Mouse (Mus musculus): ENCODE data around the gene Sfrp5. TPM values are rescaled to one million over a fixed set of nuclear protein-coding genes. Genes with fewer than 3 reads are reported as not detected.

The Sfrp5 gene
- total RNA-seq, 4 experiments from 2014 or later = 0.49 to 2.3 (median 2.0) TPM; not detected in 1

- DNase-seq (ENCODE audit: low spot score in 2 of 2) = no peak
Observed at GRCm38 (mm10) chr19:42198026-42198425, 4.0 kb downstream of the Sfrp5 start.

GRCm38 (mm10) chr19:42197066-42197465 lies 5.0 kb downstream of the Sfrp5 start:
- DNase-seq (ENCODE audit: low spot score in 2 of 2) = no peak

GRCm38 (mm10) chr19:42196378-42196777 lies 5.7 kb downstream of the Sfrp5 start:
- no peak for DNase-seq (ENCODE audit: low spot score in 2 of 2)

GRCm38 (mm10) chr19:42193311-42193710 lies 8.7 kb downstream of the Sfrp5 start:
- no peak for DNase-seq (ENCODE audit: low spot score in 2 of 2)

- peak in 1 of 2 experiments; percentile 35 for DNase-seq (ENCODE audit: low spot score in 2 of 2)
Observed at GRCm38 (mm10) chr19:42190494-42190893, 11.6 kb downstream of the Sfrp5 start.

GRCm38 (mm10) chr19:42189735-42190134 lies 12.3 kb downstream of the Sfrp5 start:
- no peak for DNase-seq (ENCODE audit: low spot score in 2 of 2)

GRCm38 (mm10) chr19:42182673-42183072 lies 19.4 kb downstream of the Sfrp5 start:
- DNase-seq (ENCODE audit: low spot score in 2 of 2) = no peak

GRCm38 (mm10) chr19:42179356-42179755 lies 22.7 kb downstream of the Sfrp5 start:
- no peak for DNase-seq (ENCODE audit: low spot score in 2 of 2)

GRCm38 (mm10) chr19:42177461-42177860 lies 24.6 kb downstream of the Sfrp5 start:
- no peak for DNase-seq (ENCODE audit: low spot score in 2 of 2)

GRCm38 (mm10) chr19:42176841-42177240 lies 25.2 kb downstream of the Sfrp5 start:
- DNase-seq (ENCODE audit: low spot score in 2 of 2) = no peak

- DNase-seq (ENCODE audit: low spot score in 2 of 2) = peak; percentile 90 to 91
Observed at GRCm38 (mm10) chr19:42170025-42170969, 31.8 kb downstream of the Sfrp5 start.

- DNase-seq (ENCODE audit: low spot score in 2 of 2) = peak in 1 of 2 experiments; percentile 47
Observed at GRCm38 (mm10) chr19:42169322-42169975, 32.6 kb downstream of the Sfrp5 start.

- DNase-seq (ENCODE audit: low spot score in 2 of 2) = no peak
Observed at GRCm38 (mm10) chr19:42167489-42167888, 34.6 kb downstream of the Sfrp5 start.

- DNase-seq (ENCODE audit: low spot score in 2 of 2) = no peak
Observed at GRCm38 (mm10) chr19:42166766-42167165, 35.3 kb downstream of the Sfrp5 start.

GRCm38 (mm10) chr19:42166130-42166529 lies 35.9 kb downstream of the Sfrp5 start:
- DNase-seq (ENCODE audit: low spot score in 2 of 2) = peak; percentile 68 to 89

GRCm38 (mm10) chr19:42164188-42164587 lies 37.9 kb downstream of the Sfrp5 start:
- DNase-seq (ENCODE audit: low spot score in 2 of 2) = no peak

- no peak for DNase-seq (ENCODE audit: low spot score in 2 of 2)
Observed at GRCm38 (mm10) chr19:42163764-42164163, 38.3 kb downstream of the Sfrp5 start, which contains the start of gene Zfyve27. Zfyve27 (plus strand) TSS chr19:42163951.

GRCm38 (mm10) chr19:42158246-42159017 lies 43.6 kb downstream of the Sfrp5 start:
- no peak for DNase-seq (ENCODE audit: low spot score in 2 of 2)

GRCm38 (mm10) chr19:42157493-42158237 lies 44.4 kb downstream of the Sfrp5 start:
- DNase-seq (ENCODE audit: low spot score in 2 of 2) = no peak

- peak; percentile 80 to 93 for DNase-seq (ENCODE audit: low spot score in 2 of 2)
Observed at GRCm38 (mm10) chr19:42151990-42152389, 50.1 kb downstream of the Sfrp5 start.

GRCm38 (mm10) chr19:42148569-42148860 lies 53.5 kb downstream of the Sfrp5 start:
- no peak for DNase-seq (ENCODE audit: low spot score in 2 of 2)

Data from layer of hippocampus, adult 8-10 months (tissue).